Mouse (Mus musculus): ENCODE results near the gene Ugt2b38.
"Not testable (repeated sequence)": the region's sequence is repeated elsewhere in the genome, so short reads cannot be mapped to it uniquely, and the experiment has no call there.

Gene Ugt2b38

DNA sequence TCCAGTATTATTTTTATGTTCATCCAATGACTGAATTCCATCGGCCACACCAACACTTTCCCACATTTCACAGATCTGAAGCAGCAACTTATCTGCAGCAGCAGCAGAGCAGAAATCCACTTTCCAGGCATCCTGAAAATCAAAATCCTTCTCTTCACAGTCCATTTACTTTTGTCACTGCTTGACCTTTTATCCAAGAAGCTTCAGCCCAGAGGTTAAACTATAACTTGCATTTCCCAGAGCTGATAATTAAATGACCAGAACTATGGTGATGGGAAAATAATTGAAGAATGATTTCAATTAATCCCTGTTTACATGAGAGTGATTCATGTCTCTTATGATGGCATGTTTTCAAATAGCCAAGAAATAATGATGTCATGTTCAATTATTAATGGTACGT lies at the start of gene Ugt2b38:
Ugt2b38 (minus strand) TSS at position 163 of the 400 bp plus-strand sequence.
- DNase-seq = not testable (repeated sequence)

DNA sequence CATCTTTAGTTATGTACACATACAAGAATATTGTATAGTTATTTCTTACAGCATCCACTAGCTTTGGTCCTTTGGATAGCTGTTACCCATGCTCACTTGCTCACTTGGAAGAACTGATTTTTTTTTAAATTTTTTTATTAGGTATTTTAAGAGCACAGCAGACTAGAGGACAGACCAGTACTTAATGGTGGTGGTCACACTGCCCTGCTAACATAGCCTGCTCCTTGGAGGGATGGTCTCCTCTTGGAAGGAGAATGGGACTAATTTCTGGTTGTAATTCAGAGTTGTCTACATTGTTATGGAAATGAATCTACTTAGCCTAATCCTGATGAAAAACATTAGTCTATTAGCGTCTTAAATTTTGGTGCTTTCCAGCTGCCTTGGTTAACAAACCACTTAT lies 34.8 kb upstream of the Ugt2b38 start:
- no peak for DNase-seq

DNA sequence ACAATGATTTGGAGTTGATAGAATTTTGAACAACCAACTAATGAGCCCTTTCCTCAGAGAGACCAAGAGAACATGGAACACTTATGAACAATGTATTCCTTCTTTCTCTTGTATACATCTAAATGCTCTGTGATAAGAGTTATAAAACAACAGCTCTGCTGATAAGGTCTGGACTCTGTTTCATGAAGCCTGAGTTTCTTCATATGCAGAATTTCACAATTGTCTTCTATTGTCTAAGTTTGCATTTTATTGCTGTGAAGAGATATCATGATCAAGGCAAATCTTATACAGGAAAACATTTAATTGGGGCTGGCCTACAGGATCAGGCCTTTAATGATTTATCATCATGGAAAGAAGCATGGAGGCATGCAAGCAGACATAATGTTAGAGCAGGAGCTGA lies 33.7 kb upstream of the Ugt2b38 start:
- no peak for DNase-seq

DNA sequence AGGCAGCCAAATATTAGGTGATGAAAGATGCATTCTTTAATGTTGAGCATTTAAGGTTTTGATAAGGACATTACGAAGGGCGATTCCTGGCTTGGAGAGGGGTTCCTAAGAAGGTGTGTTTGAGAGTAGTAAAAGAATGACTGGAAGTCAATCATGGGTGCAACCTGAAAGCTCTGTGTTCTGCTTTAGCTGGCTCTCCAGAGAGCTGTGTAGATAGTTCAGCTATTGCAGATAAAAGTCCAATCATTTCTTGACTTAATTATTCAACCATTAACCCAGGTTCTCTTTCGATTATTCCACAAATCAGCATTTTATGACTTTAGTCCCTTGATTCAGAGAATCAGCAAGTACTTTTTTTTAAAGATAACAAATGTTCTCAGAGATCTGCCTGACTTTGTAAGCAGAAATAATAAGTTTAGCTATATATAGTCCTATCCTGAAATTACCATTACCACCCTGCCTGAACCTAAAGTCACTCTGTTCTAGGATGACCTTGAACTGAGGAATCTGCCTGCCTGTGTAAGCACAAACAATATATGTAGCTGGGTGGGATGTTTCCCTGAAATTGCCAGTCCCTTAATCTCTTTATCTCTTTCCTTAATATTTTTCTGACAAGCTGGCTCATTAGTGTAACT lies 32.3 kb upstream of the Ugt2b38 start:
- DNase-seq = no peak

DNA sequence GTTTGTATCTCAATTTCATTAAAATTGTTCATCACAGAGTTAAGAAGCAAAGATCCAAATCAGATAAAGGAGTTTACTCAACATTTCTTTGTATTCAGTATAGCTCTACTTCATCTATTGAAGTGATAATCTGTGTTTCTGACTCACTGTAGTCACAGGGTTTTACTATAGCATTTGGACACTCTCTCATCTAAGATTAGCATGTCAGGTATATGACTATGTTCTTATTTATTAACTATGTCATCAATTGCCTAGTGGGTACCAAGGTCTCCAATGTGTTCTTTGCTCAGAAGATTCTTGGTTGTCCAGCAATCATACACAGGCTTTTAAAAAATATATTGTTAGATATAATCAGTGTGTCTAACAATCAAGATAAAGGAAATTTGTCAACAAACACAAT lies 31.5 kb upstream of the Ugt2b38 start:
- DNase-seq = no peak

DNA sequence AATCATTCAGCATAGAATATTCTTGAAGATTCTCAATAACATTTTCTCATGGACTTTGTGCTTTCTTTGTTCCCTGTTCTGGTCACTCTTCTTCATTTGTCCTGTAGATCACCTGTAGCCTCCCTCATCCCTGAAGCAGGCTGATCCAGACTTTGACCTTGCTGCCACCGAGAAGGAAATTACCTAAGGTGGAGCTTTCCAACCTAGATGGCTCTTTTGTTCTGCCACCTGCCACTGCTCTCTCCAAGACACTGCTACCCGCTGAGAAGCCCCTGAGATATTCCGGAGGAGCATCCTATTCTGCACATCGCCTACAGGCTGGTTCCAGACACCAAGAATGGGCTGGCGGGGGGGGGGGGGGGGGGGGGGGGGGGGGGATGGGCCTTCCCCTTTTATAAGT lies 28.5 kb upstream of the Ugt2b38 start:
- not testable (repeated sequence) for DNase-seq

DNA sequence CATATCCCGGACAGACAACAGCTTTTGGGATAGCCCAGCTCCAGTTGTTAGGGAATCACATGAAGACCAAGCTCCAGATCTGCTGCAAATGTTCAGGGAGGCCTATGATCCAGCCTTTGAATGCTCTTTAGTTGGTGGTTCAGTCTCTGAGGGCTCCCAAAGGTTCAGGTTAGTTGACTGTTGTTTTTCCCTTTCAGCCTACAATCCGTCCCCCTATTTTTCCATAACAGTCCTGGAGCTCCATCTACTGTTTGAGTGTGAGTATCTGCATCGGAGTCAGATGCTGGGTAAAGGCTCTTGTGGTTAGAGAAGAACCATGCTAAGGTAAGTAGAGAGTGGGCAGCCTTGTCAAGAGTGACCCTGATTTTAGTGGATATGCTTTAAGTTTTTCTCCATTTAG lies 12.3 kb upstream of the Ugt2b38 start:
- no peak for DNase-seq

DNA sequence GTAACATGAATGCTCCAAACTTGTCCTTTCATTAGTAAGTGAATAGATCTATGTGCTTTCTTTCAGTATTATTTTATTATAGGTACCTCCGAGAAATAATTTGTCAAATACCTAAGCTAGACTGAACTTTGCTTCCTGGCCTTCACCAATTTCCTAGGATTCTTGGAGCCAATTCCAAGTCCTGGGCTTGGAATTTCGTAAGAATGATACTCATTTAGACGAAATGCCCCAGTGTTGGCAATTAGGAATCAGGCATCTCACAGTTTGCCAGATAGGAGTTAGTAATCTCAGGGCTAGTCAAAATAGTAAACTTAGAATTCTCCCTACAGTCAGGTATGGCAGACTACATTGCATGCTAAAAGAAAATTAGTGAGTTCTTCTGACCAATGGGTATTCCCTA lies 1.7 kb upstream of the Ugt2b38 start:
- DNase-seq = no peak

DNA sequence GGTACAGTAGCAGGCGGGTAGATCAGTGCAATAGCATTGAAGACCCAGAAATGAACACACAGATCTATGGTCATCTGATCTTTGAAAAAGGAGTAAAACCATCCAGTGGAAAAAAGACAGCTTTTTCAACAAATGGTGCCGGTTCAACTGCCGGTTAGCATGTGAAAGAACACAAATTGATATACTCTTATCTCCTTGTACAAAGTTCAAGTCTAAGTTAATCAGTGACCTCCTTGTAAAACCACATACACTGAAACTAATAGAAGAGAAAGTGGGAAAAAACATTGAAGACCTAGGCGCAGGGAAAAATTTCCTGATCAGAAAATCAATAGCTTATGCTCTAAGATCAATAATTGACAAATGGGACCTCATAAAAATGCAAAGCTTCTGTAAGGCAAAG lies 27.0 kb downstream of the Ugt2b38 start:
- DNase-seq = no peak

DNA sequence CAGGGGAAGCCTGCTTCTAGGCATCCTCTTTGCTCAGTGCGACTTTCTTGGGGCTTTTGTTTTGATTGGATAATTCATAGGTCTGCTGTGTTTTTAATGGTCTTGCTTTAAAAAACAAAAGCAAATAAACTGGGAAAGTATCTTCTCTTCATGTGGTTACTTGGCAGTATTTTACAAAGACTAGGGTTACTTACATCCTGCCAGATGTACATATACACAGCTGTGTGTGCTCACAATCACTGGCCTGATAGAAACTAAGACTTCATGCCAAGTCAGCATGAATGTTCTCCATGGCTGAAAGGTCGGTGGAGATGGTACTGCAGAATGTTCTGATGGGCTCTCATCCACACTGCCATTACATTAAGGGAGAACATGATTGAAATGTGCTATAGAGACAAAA lies 33.2 kb downstream of the Ugt2b38 start:
- DNase-seq = no peak

DNA sequence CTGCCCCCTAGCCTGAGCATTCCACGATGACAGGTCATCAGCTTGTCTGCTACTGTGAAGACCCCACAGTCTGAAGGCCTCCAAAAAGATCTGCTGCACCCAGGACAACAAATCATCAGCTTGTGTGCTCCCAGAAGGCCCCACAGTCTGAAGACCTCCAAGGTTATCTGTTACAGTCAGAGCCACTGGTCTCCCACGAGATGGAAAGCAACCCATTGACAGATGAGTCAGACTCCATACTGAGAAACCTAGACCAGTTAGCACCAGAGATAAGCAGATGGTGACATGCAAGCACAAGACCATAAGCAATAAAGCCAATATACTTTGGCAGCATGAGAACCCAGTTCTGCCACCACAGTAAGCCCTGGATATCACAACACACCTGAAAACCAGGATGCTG lies 43.8 kb downstream of the Ugt2b38 start:
- DNase-seq = no peak

DNA sequence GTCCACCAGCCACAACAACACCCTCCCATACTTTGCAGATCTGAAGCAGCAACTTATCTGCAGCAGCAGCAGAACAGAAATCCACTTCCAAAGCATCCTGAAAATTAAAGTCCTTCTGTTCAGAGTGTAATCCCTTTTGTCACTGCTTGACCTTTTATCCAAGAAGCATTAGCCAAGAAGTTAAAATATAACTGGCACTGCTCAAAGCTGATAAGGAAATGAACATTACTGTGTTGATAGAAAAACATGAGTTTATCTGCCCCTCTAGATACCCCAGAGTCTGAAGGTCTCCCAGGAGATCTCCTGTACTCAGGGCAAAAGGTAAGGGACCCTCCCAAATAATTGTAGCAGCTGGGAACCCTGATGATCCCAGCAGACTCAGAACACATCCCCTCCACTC lies 44.2 kb downstream of the Ugt2b38 start:
- no peak for DNase-seq

DNA sequence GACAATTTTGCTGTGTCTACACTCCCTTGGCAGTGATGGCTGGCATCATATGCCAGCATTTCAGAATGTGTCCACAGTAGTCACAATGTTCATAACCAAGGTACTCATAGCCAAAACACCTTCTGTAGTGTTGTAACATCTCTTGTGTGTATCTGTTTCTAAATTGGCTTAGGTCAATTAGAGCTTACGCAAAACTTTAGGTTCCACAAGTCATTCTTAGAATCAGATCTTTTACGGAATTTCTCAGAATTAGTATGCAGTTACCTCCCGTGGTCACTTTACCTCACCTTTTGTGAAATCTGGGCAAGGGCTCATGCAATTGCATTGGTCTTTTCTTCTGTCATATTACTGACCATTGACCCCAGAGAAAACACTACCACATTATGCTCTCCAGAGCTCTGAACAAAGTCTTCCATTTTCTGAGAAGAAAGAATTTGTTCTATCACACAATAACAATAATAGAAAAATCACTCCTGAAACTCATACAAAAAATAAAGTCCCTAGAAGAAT lies 48.1 kb downstream of the Ugt2b38 start:
- no peak for DNase-seq

DNA sequence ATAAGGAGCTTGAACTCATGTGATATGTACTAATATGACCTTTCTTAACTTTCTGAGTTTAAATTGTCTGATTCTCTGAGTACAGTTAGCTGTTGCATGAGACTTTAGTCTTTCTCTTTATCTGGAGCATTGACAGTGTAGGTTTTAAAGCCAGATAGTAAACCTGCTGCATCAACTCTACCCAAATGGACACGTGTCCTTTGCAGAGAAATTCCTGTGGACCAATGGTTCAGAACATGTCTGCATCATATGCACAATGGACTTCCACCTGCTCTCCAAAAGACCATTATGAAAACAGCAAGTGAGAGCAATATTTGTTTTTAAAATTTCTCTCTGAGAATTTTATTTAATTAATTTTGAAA lies 50.5 kb downstream of the Ugt2b38 start:
- no peak for DNase-seq

DNA sequence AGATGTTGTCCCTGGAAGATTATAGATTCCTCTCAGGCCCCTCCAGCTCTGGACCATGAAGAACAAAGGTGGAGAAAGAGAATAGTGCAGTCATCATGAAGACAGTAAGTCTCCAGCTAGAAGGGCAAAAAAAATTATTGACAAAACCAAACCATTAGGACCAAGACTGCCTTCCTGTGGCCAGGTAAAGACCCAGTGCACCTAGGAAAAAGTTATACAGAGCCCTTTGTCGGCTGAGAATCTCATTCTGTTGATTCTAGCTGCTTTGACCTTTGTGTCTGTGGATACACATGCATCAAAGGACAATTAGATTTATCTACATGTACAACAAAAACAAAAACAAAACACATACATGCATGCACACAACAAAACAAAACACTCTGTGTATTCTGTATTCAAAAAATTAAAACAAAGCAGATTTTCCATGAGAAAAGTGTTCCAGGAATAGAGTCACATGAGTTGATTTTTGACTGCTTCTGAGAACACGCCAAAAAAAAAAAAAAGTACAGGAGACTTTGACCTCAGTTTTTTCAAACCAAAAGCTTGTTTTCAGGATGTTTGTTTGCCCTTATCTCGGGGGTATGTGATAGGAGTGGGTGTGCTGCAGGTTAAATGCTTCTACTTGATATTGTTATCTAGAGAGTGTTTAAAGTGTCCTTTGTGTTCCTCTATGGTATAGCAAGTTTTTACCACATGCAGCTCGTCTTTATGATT lies 51.1 kb downstream of the Ugt2b38 start:
- DNase-seq = not testable (repeated sequence)
